Mouse (Mus musculus): ENCODE measurements at regions not wholly inside any gene's neighbourhood (a gene's known extent, or its start where the extent isn't known, plus 50 kb on each side); places are given as distances from the start of the nearest gene placed in this dataset.

DNA sequence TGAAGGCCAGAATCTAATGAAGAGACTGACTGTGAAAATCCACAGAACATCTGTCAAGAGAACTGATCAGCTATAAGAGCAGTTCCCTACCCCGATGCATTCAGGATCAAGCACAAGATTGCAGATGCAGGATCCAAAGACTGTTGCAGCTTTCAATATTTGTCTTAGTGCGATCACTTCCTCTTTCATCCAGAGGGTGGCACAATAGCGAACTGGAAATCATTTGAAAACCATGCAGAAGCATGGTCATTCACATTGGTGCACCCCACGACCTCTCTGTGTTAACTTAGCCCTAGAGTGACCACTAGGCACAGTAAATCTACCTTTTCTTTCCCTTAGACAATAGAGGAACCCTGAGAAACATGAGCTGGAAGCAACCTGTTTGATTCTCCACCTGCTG, 55.8 kb upstream of the Pak3 start:
- intact Hi-C loops (cut with DNase I): loop anchor here (1.0 kb wide), 1 partner anchor 205 kb away; no protein-coding TSS in a partner anchor
- peak in 1 of 2 experiments; percentile 2 for DNase-seq (ENCODE audit: low spot score in 2 of 2)

DNA sequence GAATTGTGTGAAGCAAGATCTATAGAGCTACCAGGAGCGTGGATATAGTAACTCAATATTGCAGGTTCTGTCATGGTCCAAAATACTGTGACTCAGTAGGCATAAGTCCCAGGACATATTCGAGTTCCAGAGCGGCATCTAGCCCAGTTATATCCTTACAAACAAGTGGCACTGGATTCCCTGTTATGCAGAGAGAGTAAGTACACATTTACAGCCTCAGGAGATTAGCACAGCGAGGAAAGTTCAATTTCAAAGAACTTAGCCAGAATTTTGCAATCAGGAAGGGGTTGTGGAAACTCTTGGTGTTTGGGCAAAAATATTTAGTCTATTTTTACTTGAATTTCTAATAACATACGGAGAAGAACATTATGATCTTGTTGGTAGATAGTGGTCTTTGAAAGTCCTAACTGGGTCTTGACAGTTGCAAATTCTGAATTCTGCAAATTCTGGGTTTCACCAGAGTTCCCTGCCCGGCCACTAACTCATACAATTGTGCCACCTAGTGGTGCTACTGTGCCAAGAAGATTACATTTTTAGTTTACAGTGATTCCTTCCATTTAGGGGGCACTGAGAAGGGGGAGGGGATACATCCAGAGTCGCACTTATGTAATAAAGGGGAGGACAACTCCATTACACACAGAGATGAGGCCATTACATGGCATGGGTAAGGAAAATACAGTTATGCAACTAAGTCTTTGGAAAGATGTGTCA, 54.7 kb upstream of the Chrdl1 start:
- DNase-seq (ENCODE audit: low spot score in 2 of 2): no peak

DNA sequence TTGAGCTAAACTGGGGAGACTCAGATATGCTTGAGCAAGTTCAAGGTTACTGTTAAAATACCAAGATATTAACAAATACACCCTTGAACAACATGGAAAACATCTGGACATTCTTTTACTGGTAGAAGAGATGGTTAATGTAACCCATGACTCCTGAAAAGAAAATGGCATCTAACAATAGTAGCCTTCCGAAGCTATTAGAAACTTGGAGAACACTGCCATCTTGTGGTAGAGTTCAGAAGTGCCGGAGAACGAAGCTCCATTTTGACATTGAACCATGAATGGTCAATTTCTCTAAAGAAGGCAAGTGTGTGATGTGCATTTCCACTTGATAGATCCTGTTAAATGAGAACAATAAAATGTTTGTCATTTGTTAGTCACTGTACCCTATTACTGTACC, 50.5 kb upstream of the Chrdl1 start:
- DNase-seq (ENCODE audit: low spot score in 2 of 2): peak; percentile 10 to 13
- intact Hi-C loops (cut with DNase I): loop anchor here (5.0 kb wide), 1 partner anchor 622 kb away; no protein-coding TSS in a partner anchor

More for the DNA sequence above, 54.7 kb upstream of the Chrdl1 start:
- intact Hi-C loops (cut with DNase I): no loop called here

All from left cerebral cortex, postnatal 36 days (tissue).